Mouse (Mus musculus) heart, embryonic 14.5 days (tissue): Measurements from ENCODE around the gene Tmtc2. TPM values are rescaled to one million over a fixed set of nuclear protein-coding genes. Genes with fewer than 3 reads are reported as not detected.

Experiments
- ATAC-seq: fragments of 200-750 bp; cut with Nextera tagmentation; 2 replicates; pipeline ENCODE4 v1.8.0; 2017; ENCODE audit warnings: low read depth, moderate TSS enrichment; ENCODE audit not compliant: insufficient number of reproducible peaks, insufficient read depth, low FRiP score
- H3K27ac ChIP-seq, 2 experiments: fragments of 200-500 bp in 1 of 2; fragments of 300-500 bp in 1 of 2; sonication (generic) in 1 of 2; replicated peaks in 1 of 2; 2 replicates each; pipeline ENCODE4 v1.5.1; 2012 to 2014; ENCODE audit warnings: low read depth in 2 of 2, low read length in 2 of 2, control low read depth in 1 of 2, mild to moderate bottlenecking in 1 of 2, mixed read lengths in 1 of 2; ENCODE audit not compliant: control insufficient read depth in 1 of 2, insufficient read depth in 1 of 2
- H3K27me3 ChIP-seq: fragments of 300-500 bp; sonication (generic); 2 replicates; pipeline ENCODE4 v1.6.1; 2014; ENCODE audit warnings: mild to moderate bottlenecking, low read length, control low read depth; ENCODE audit not compliant: control insufficient read depth, insufficient read depth
- H3K36me3 ChIP-seq: fragments of 300-500 bp; sonication (generic); 2 replicates; pipeline ENCODE4 v1.6.1; 2014; ENCODE audit warnings: mild to moderate bottlenecking, control low read depth, low read length, mixed read lengths; ENCODE audit not compliant: control insufficient read depth, insufficient read depth
- H3K4me1 ChIP-seq, 2 experiments: fragments of 200-500 bp in 1 of 2; fragments of 300-500 bp in 1 of 2; sonication (generic) in 1 of 2; 2 replicates each; pipeline ENCODE4 v1.6.1; 2012 to 2014; ENCODE audit warnings: low read length in 2 of 2, control low read depth in 1 of 2, mixed read lengths in 1 of 2; ENCODE audit not compliant: control insufficient read depth in 2 of 2, insufficient read depth in 2 of 2
- H3K4me2 ChIP-seq: fragments of 300-500 bp; sonication (generic); 2 replicates; pipeline ENCODE4 v1.6.1; 2014; ENCODE audit warnings: mild to moderate bottlenecking, low read length
- H3K4me3 ChIP-seq, 2 experiments: fragments of 200-500 bp in 1 of 2; fragments of 300-500 bp in 1 of 2; sonication (generic) in 1 of 2; 2 replicates each; pipeline ENCODE4 v1.5.1; 2012 to 2014; ENCODE audit warnings: low read length in 2 of 2, mild to moderate bottlenecking in 2 of 2, control low read depth in 1 of 2, low read depth in 1 of 2, moderate library complexity in 1 of 2; ENCODE audit not compliant: control insufficient read depth in 1 of 2, insufficient read depth in 1 of 2
- H3K9ac ChIP-seq: fragments of 300-500 bp; sonication (generic); 2 replicates; pipeline ENCODE4 v1.6.1; 2014; ENCODE audit warnings: mild to moderate bottlenecking, low read length
- H3K9me3 ChIP-seq: fragments of 300-500 bp; sonication (generic); 2 replicates; pipeline ENCODE4 v1.6.1; 2016; ENCODE audit warnings: low read length, control low read depth; ENCODE audit not compliant: control insufficient read depth
- WGBS: fragments of 180-500 bp; shearing (Covaris S2); extraction: QIAGEN DNeasy Blood & Tissue Kit; methylation state at CpG from one replicate; pipeline ENCODE4 v1.1.7; 2014; 5-methylcytosine and 5-hydroxymethylcytosine counted together
- polyA plus RNA-seq: library from polyadenylated mRNA; unstranded; fragments of >200 nt; fragmentation: Nextera tagmentation; extraction: Ambion mirVana; gene quantifications from 2 replicates; pipeline ENCODE4 v1.2.1, GENCODE M21; 2014

Tmtc2 gene
- polyA plus RNA-seq, 1 experiment from 2014 or later: 3.3 TPM

- no peaks in the 10 kb centered on the region for H3K9me3 ChIP-seq
- H3K27ac ChIP-seq: no peak overlapping the region
- no peaks in the 10 kb centered on the region for H3K36me3 ChIP-seq
- H3K27me3 ChIP-seq: no peaks in the 10 kb centered on the region
- ATAC-seq: no peak
- H3K4me3 ChIP-seq: no peak overlapping the region
- 90% methylated on average over 2 of the region's 2 CpGs for WGBS
- no peak overlapping the region for H3K4me2 ChIP-seq
- H3K9ac ChIP-seq: no peak overlapping the region
- H3K4me1 ChIP-seq: no peaks in the 10 kb centered on the region
These were observed 196.5 kb downstream of the Tmtc2 start for GRCm38 (mm10) chr10:105377711-105378110.

GRCm38 (mm10) chr10:105373265-105373664 is 201.0 kb downstream of the Tmtc2 start:
- no peaks in the 10 kb centered on the region for H3K4me1 ChIP-seq
- no peak overlapping the region for H3K9ac ChIP-seq
- H3K4me2 ChIP-seq: no peak overlapping the region
- H3K27ac ChIP-seq: no peak overlapping the region
- no peaks in the 10 kb centered on the region for H3K9me3 ChIP-seq
- H3K36me3 ChIP-seq: 0 out of 2 replicates have a peak, but pooled peaks cover 5% of the 10 kb centered on the region
- no peak for ATAC-seq
- H3K27me3 ChIP-seq: no peaks in the 10 kb centered on the region
- 91% methylated on average over 8 of the region's 8 CpGs for WGBS
- H3K4me3 ChIP-seq: no peak overlapping the region

GRCm38 (mm10) chr10:105368242-105368641 is 206.0 kb downstream of the Tmtc2 start:
- H3K9me3 ChIP-seq: no peaks in the 10 kb centered on the region
- H3K9ac ChIP-seq: no peak overlapping the region
- H3K27me3 ChIP-seq: no peaks in the 10 kb centered on the region
- no peak for ATAC-seq
- no peak overlapping the region for H3K4me3 ChIP-seq
- H3K4me2 ChIP-seq: no peak overlapping the region
- no peak overlapping the region for H3K27ac ChIP-seq
- 0 out of 2 replicates have a peak, but pooled peaks cover 5% of the 10 kb centered on the region for H3K36me3 ChIP-seq
- peaks cover 0 to 12% of the 10 kb centered on the region in 2 experiments; a peak in 2 of 4 replicates for H3K4me1 ChIP-seq
- 56% methylated on average over 8 of the region's 8 CpGs for WGBS

- Histone ChIP-seq H3K36me3 (no peaks in the 10 kb centered on the region), H3K9ac (no peak overlapping the region), H3K4me1 (peaks cover 0 to 12% of the 10 kb centered on the region in 2 experiments; a peak in 2 of 4 replicates), H3K4me2 (no peak overlapping the region), H3K27ac (no peak overlapping the region), H3K9me3 (no peaks in the 10 kb centered on the region), H3K4me3 (no peak overlapping the region), H3K27me3 (no peaks in the 10 kb centered on the region)
- ATAC-seq: no peak
- 76% methylated on average over 3 of the region's 3 CpGs for WGBS
These were observed 209.8 kb downstream of the Tmtc2 start for GRCm38 (mm10) chr10:105364480-105364879.

GRCm38 (mm10) chr10:105350301-105350700 is 223.9 kb downstream of the Tmtc2 start:
- no peak for ATAC-seq
- Histone ChIP-seq H3K36me3 (no peaks in the 10 kb centered on the region), H3K9me3 (peaks cover 3% of the 10 kb centered on the region; the same call in 1 of the 2 replicates), H3K4me2 (no peak overlapping the region), H3K4me1 (no peaks in the 10 kb centered on the region), H3K27ac (no peak overlapping the region), H3K9ac (no peak overlapping the region), H3K27me3 (no peaks in the 10 kb centered on the region), H3K4me3 (no peak overlapping the region)
- 65% methylated on average over 2 of the region's 2 CpGs for WGBS

GRCm38 (mm10) chr10:105345920-105346319 is 228.3 kb downstream of the Tmtc2 start:
- Histone ChIP-seq H3K9me3 (peaks cover 3% of the 10 kb centered on the region; the same call in 1 of the 2 replicates), H3K4me3 (no peak overlapping the region), H3K9ac (no peak overlapping the region), H3K27ac (no peak overlapping the region), H3K36me3 (no peaks in the 10 kb centered on the region), H3K4me2 (no peak overlapping the region), H3K4me1 (no peaks in the 10 kb centered on the region), H3K27me3 (no peaks in the 10 kb centered on the region)
- WGBS: 92% methylated on average over 3 of the region's 3 CpGs
- ATAC-seq: no peak

- H3K27me3 ChIP-seq: no peaks in the 10 kb centered on the region
- ATAC-seq: no peak
- no peaks in the 10 kb centered on the region for H3K9me3 ChIP-seq
- no peaks in the 10 kb centered on the region for H3K4me1 ChIP-seq
- H3K4me2 ChIP-seq: no peak overlapping the region
- H3K4me3 ChIP-seq: no peak overlapping the region
- 75% methylated on average over 2 of the region's 2 CpGs for WGBS
- H3K9ac ChIP-seq: no peak overlapping the region
- H3K27ac ChIP-seq: no peak overlapping the region
- no peaks in the 10 kb centered on the region for H3K36me3 ChIP-seq
These were observed 241.4 kb downstream of the Tmtc2 start for GRCm38 (mm10) chr10:105332856-105333255.

GRCm38 (mm10) chr10:105330327-105330726 is 243.9 kb downstream of the Tmtc2 start:
- ATAC-seq: no peak

More at GRCm38 (mm10) chr10:105330327-105330726, 243.9 kb downstream of the Tmtc2 start:
- Histone ChIP-seq H3K27ac (no peak overlapping the region), H3K9me3 (no peaks in the 10 kb centered on the region), H3K27me3 (no peaks in the 10 kb centered on the region), H3K4me1 (no peaks in the 10 kb centered on the region), H3K9ac (no peak overlapping the region), H3K4me3 (no peak overlapping the region), H3K36me3 (no peaks in the 10 kb centered on the region), H3K4me2 (no peak overlapping the region)
- WGBS: 80% methylated on average over 5 of the region's 5 CpGs
